Mouse (Mus musculus) NIH3T3 (cell line): ENCODE data around the gene Gm10718.
A peak's percentile ranks its signal among the peaks of the same experiment; 100 is the strongest.
"Not testable (repeated sequence)": the region's sequence is repeated elsewhere in the genome, so short reads cannot be mapped to it uniquely, and the experiment has no call there.

Experiments used
- DNase-seq: peaks from one replicate; pipeline ENCODE4 v3.0.0-alpha.2; 2012; ENCODE audit warnings: low read depth

Gene Gm10718

DNA sequence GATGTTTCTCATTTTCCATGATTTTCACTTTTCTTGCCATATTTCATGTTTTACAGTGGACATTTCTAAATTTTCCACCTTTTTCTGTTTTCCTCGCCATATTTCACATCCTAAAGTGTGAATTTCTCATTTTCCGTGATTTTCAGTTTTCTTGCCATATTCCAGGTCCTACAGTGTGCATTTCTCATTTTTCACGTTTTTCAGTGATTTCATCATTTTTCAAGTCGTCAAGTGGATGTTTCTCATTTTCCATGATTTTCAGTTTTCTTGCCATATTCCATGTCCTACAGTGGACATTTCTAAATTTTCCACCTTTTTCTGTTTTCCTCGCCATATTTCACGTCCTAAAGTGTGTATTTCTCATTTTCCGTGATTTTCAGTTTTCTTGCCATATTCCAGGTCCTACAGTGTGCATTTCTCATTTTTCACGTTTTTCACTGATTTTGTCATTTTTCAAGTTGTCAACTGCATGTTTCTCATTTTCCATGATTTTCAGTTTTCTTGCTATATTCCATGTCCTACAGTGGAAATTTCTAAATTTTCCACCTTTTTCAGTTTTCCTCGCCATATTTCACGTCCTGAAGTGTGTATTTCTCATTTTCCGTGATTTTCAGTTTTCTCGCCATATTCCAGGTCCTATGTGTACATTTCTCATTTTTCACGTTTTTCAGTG lies at the start of gene Gm10718:
Gene Gm10718, plus strand, starts transcription at position 236 of the 673 bp plus-strand sequence.
- not testable (repeated sequence) for DNase-seq

- peak; percentile 47 for DNase-seq
Measured at GRCm38 (mm10) chr9:3000445-3000972, 22.8 kb upstream of the Gm10718 start, which contains the start of gene Gm10722. TSS of gene Gm10722 (plus strand) at chr9:3000922.

- DNase-seq = not testable (repeated sequence)
Measured at GRCm38 (mm10) chr9:3001006-3001405, 22.3 kb upstream of the Gm10718 start.

DNA sequence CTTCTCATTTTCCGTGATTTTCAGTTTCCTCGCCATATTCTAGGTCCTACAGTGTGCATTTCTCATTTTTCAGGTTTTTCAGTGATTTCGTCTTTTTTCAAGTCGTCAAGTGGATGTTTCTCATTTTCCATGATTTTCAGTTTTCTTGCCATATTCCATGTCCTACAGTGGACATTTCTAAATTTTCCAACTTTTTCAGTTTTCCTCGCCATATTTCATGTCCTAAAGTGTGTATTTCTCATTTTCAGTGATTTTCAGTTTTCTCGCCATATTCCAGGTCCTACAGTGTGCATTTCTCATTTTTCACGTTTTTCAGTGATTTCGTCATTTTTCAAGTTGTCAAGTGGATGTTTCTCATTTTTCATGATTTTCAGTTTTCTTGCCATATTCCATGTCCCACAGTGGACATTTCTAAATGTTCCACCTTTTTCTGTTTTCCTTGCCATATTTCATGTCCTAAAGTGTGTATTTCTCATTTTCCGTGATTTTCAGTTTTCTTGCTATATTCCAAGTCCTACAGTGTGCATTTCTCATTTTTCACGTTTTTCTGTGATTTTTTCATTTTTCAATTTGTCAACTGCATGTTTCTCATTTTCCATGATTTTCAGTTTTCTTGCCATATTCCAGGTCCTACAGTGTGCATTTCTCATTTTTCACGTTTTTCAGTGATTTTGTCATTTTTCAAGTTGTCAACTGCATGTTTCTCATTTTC lies 21.2 kb upstream of the Gm10718 start:
- peak; percentile 21 for DNase-seq

DNA sequence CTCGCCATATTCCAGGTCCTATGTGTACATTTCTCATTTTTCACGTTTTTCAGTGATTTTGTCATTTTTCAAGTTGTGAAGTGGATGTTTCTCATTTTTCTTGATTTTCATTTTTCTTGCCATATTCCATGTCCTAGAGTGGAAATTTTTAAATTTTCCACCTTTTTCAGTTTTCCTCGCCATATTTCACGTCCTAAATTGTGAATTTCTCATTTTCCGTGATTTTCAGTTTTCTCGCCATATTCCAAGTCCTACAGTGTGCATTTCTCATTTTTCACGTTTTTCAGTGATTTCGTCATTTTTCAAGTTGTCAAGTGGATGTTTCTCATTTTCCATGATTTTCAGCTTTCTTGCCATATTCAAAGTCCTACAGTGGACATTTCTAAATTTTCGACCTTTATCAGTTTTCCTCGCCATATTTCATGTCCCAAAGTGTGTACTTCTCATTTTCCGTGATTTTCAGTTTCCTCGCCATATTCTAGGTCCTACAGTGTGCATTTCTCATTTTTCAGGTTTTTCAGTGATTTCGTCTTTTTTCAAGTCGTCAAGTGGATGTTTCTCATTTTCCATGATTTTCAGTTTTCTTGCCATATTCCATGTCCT lies 20.5 kb upstream of the Gm10718 start, which contains the start of gene Gm11168:
Gene Gm11168, plus strand, starts transcription at position 553 of the 603 bp plus-strand sequence.
- DNase-seq = not testable (repeated sequence)

DNA sequence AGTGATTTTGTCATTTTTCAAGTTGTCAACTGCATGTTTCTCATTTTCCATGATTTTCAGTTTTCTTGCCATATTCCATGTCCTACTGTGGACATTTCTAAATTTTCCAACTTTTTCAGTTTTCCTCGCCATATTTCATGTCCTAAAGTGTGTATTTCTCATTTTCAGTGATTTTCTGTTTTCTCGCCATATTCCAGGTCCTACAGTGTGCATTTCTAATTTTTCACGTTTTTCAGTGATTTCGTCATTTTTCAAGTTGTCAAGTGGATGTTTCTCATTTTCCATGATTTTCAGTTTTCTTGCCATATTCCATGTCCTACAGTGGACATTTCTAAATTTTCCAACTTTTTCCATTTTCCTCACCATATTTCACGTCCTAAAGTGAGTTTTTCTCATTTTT lies 17.2 kb upstream of the Gm10718 start:
- DNase-seq = not testable (repeated sequence)

DNA sequence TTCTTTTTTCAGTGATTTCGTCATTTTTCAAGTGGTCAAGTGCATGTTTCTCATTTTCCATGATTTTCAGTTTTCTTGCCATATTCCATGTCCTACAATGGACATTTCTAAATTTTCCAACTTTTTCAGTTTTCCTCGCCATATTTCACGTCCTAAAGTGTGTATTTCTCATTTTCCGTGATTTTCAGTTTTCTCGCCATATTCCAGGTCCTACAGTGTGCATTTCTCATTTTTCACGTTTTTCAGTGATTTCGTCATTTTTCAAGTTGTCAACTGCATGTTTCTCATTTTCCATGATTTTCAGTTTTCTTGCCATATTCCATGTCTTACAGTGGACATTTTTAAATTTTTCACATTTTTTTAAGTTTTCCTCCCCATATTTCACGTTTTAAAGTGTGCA lies 16.7 kb upstream of the Gm10718 start:
- not testable (repeated sequence) for DNase-seq

- DNase-seq = peak; percentile 6
Measured at GRCm38 (mm10) chr9:3007272-3007671, 16.1 kb upstream of the Gm10718 start.

DNA sequence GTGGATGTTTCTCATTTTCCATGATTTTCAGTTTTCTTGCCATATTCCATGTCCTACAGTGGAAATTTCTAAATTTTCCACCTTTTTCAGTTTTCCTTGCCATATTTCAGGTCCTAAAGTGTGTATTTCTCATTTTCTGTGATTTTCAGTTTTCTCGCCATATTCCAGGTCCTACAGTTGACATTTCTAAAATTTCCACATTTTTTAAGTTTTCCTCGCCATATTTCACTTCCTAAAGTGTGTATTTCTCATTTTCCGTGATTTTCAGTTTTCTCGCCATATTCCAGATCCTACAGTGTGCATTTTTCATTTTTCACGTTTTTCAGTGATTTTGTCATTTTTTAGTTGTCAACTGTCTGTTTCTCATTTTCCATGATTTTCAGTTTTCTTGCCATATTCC lies 14.0 kb upstream of the Gm10718 start:
- DNase-seq = not testable (repeated sequence)

DNA sequence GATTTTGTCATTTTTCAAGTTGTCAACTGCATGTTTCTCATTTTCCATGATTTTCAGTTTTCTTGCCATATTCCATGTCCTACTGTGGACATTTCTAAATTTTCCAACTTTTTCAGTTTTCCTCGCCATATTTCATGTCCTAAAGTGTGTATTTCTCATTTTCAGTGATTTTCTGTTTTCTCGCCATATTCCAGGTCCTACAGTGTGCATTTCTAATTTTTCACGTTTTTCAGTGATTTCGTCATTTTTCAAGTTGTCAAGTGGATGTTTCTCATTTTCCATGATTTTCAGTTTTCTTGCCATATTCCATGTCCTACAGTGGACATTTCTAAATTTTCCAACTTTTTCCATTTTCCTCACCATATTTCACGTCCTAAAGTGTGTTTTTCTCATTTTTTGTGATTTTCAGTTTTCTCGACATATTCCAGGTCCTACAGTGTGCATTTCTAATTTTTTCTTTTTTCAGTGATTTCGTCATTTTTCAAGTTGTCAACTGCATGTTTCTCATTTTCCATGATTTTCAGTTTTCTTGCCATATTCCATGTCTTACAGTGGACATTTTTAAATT lies 11.2 kb upstream of the Gm10718 start:
- DNase-seq = not testable (repeated sequence)

DNA sequence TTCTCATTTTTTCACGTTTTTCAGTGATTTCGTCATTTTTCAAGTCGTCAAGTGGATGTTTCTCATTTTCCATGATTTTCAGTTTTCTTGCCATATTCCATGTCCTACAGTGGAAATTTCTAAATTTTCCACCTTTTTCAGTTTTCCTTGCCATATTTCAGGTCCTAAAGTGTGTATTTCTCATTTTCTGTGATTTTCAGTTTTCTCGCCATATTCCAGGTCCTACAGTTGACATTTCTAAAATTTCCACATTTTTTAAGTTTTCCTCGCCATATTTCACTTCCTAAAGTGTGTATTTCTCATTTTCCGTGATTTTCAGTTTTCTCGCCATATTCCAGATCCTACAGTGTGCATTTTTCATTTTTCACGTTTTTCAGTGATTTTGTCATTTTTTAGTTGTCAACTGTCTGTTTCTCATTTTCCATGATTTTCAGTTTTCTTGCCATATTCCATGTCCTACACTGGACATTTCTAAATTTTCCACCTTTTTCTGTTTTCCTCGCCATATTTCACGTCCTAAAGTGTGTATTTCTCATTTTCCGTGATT lies 10.5 kb upstream of the Gm10718 start, which contains the start of gene Gm10721:
Gene Gm10721, plus strand, starts transcription at position 408 of the 547 bp plus-strand sequence.
- not testable (repeated sequence) for DNase-seq

DNA sequence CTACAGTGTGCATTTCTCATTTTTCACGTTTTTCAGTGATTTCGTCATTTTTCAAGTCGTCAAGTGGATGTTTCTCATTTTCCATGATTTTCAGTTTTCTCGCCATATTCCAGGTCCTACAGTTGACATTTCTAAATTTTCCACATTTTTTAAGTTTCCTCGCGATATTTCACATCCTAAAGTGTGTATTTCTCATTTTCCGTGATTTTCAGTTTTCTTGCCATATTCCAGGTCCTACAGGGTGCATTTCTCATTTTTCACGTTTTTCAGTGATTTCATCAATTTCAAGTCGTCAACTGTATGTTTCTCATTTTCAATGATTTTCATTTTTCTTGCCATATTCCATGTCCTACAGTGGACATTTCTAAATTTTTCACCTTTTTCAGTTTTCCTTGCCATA lies 8.0 kb upstream of the Gm10718 start, which contains the start of gene Gm10720:
Gene Gm10720, plus strand, starts transcription at position 301 of the 400 bp plus-strand sequence.
- DNase-seq = not testable (repeated sequence)

DNA sequence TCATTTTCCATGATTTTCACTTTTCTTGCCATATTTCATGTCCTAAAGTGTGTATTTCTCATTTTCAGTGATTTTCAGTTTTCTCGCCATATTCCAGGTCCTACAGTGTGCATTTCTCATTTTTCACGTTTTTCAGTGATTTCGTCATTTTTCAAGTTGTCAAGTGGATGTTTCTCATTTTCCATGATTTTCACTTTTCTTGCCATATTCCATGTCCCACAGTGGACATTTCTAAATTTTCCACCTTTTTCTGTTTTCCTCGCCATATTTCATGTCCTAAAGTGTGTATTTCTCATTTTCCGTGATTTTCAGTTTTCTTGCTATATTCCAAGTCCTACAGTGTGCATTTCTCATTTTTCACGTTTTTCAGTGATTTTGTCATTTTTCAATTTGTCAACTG lies 7.5 kb upstream of the Gm10718 start:
- not testable (repeated sequence) for DNase-seq

- not testable (repeated sequence) for DNase-seq
Measured at GRCm38 (mm10) chr9:3017108-3017507, 6.2 kb upstream of the Gm10718 start, which contains the start of gene Gm10719. TSS of gene Gm10719 (plus strand) at chr9:3017408.

GRCm38 (mm10) chr9:3018944-3019343 lies 4.4 kb upstream of the Gm10718 start:
- DNase-seq = not testable (repeated sequence)

DNA sequence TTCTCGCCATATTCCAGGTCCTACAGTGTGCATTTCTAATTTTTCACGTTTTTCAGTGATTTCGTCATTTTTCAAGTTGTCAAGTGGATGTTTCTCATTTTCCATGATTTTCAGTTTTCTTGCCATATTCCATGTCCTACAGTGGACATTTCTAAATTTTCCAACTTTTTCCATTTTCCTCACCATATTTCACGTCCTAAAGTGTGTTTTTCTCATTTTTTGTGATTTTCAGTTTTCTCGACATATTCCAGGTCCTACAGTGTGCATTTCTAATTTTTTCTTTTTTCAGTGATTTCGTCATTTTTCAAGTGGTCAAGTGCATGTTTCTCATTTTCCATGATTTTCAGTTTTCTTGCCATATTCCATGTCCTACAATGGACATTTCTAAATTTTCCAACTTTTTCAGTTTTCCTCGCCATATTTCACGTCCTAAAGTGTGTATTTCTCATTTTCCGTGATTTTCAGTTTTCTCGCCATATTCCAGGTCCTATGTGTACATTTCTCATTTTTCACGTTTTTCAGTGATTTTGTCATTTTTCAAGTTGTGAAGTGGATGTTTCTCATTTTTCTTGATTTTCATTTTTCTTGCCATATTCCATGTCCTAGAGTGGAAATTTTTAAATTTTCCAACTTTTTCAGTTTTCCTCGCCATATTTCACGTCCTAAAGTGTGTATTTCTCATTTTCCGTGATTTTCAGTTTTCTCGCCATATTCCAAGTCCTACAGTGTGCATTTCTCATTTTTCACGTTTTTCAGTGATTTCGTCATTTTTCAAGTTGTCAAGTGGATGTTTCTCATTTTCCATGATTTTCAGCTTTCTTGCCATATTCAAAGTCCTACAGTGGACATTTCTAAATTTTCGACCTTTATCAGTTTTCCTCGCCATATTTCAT lies 3.3 kb upstream of the Gm10718 start:
- not testable (repeated sequence) for DNase-seq

- peak; percentile 27 for DNase-seq
Measured at GRCm38 (mm10) chr9:3022316-3023008, 885 bp upstream of the Gm10718 start.

GRCm38 (mm10) chr9:3023985-3024648 lies 770 bp downstream of the Gm10718 start:
- DNase-seq = not testable (repeated sequence)

GRCm38 (mm10) chr9:3024912-3025467 lies 1.6 kb downstream of the Gm10718 start, which contains the start of gene Gm10717:
TSS of gene Gm10717 (plus strand) at chr9:3025417.
- not testable (repeated sequence) for DNase-seq
